Mouse (Mus musculus) left cerebral cortex, postnatal 14 days (tissue): Measurements from ENCODE around the gene Msx3. TPM values are rescaled to one million over a fixed set of nuclear protein-coding genes. Genes with fewer than 3 reads are reported as not detected.

Experiments
- DNase-seq, 2 experiments: peaks; one replicate each; pipeline ENCODE4 v3.0.0; 2021 to 2022; ENCODE audit warnings: low spot score in 2 of 2, mixed read lengths in 1 of 2
- intact Hi-C: fragments of 180-260 bp; cut with DNase I; formaldehyde crosslinking; loops from one replicate; pipeline ENCODE4 v1.15.1; 2025
- total RNA-seq, 2 experiments: library from RNA; stranded (reverse); gene quantifications; 2 replicates each; pipeline ENCODE4 v1.2.3; 2021

Msx3 gene
- total RNA-seq, 2 experiments from 2014 or later: 0.29 to 0.30 TPM

DNA sequence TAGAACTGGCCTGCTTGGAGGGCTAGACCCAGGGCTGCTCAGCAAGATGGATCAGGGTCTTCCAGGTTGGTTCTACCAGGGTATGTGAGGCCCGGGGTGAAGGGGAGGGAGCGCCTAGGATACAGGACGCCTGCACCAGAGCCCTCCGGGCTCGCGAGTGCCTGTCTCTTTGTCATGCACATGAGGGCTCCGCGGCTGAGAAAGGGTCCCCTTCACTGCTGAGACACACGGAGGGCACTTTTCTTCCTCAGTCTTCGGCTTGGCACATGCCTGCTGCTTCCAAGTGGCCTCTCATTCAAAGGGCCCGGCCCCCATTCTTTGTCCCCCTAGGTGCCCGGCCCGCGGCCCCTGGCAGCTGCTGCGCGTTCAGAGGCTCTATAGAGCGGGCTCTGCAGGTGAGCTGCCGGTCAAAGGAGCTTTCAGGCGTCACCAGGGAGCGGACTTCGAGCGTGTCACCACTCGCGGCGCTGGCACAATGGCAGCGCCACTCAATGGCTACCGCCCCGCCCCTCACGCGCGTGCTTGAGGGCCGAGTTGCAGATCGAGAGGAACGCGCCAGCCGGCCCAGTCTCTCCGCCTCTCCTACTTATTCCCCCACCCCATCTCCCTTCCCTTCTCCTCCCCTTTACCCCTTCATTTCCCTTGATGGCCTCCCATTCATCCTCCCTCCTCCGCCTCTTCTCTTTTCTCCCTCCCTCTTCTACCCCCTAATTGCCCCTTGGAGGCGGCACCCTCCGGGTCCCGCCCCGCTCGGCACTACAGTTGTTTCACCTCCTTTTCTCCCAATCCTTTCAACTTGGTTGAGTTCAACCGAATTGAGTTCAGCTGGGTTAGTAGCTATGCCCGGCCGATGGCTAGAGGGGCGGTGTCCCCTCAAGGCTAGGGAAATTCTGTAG, 12.3 kb upstream of the Msx3 start:
- DNase-seq: peak in 1 of 2 experiments; percentile 28
- intact Hi-C loops: loop anchor here (5.0 to 10.0 kb wide), 2 partner anchors 414 to 446 kb away; no protein-coding TSS in a partner anchor

DNA sequence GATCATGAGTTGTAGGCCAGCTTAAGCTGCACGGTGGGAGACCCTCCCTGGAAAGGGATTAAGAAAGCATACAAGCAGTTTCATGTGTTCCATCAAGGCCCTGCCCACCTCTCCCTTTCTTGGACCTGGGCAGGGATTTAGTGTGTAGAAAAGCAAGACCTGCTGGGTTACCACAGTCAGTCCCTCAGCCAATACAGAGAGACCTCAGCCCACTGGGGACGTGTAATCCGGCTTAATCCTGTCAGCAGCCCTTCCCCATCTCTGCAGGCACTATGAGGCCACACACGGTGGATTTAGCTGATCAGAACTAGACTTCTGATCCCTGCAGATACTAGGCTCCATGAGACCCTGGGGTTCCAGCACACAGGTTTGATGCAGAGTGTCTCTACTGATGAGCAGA, 10.7 kb upstream of the Msx3 start:
- DNase-seq: no peak
- intact Hi-C loops: loop anchor here (10.0 kb wide), 1 partner anchor 155 kb away; no protein-coding TSS in a partner anchor

DNA sequence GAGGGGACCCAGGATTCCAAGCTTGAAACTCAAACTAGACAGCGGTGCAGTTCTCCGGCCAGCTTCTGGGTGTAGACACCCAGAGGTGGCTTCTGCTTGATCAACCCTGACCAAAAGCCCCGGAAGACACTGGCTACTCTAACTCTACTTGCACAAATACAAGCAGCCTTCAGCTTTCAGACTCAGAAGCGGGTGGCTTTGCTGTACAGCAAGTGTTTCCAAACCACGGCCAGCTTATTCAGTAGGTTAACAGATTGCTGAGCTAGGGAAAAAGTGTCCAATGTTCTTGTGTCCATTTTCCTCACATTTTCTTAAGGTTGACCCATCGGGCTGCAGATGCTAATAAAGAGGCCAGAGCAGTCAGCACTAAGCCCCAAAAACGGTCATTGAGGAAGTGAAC, 9.6 kb upstream of the Msx3 start:
- no peak for DNase-seq
- intact Hi-C loops: loop anchor here (10.0 kb wide), 1 partner anchor 154 kb away; no protein-coding TSS in a partner anchor

DNA sequence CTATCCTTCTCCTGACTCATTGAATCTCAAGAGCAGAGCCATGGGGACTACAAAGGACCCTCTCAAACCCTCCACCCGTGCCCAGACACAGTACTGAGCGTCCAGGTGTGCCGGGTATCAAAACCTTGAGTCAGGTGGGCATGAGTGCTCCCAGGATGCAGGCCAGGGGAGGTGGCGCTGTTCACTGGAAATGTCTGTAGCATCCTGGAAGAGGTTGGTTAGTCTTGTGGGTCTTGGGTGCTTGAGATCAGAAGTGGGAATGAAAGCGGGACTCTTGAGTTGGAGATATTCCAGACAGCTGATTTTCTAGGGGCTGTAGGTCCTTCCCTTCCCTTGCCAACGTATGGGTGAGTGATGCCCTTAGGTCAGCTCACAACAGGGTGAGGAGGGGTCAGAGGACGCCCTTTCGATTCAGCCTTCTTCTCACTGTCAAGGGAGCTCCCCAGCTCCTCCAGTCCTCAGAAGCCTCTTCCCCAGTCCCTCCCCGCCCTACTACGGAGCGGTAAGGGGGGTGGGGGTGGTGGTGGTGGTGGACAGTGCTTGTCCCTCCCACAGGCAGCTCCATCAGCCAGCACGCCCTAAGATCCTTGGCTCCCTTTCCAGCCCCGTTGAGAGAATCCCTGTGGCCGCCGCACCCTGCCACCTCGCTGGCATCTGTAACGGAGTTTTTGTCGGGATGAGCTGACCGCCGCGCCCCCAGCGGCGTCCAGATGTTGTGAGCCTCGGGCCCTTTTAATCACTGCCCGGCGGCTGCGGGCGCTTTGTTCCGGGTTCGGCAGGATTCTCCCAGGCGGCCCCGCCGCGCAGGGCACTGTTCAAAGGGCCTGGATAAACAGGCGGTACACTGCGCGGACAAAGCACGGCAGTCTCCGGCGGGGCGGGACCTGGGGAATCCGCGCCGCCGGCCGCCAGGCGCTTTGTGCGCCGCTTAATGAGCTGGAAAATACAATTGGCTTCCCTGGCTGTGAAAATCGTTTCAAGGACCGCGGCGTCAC, 8.8 kb upstream of the Msx3 start:
- DNase-seq: peak in 1 of 2 experiments; percentile 17
- intact Hi-C loops: loop anchor here (10.0 kb wide), 1 partner anchor 153 kb away; no protein-coding TSS in a partner anchor

DNA sequence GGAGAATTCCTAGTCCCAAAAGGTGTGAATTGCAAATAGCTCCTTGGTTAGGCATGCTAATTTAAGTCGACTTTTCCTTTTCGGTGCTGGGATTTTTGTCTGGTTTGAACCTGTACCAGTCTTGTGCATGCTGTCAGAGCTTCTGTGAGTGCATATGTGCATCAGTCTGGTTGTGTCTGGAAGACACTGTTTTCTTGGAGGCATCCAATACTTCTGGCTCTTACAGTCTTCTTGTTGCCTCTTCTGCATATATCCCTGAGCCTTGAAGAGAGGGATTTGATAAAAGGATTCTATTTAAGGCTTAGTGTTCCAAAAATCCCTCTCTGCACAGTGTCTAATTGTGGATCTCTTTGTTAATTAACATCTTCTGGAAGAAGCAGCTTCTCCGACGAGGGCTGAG, 5.2 kb upstream of the Msx3 start:
- intact Hi-C loops: loop anchor here (10.0 kb wide), 1 partner anchor 149 kb away; no protein-coding TSS in a partner anchor
- DNase-seq: peak; percentile 21 to 65

DNA sequence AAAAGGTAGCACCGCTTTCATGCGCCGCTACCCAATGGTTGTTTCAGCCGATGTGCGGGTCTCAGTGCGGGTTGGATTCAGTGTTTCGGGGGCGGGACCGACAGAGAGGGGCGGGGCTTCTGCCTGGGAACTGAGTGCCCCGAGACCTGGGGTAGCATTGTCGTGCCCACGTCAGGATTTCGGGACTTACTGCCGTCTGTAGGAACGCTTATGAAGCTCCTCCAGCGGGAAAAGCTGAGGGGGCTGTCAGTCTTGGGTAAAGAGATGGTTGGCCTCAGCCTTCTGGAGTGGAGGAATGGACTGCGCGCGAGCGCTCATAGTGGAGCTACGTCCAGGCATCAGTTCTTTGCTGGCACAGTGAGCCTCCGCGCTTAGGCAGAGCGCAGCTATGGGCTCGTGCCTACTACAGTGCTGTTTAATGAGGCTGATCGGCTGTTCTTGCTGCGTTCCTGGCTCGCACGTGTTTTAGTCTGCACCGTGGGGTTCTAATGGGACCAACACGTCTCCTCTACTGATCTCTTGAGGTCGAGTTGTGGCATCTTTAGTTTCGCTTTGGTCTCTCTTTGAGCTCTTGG, 313 bp upstream of the Msx3 start:
- no peak for DNase-seq
- intact Hi-C loops: no loop called here

DNA sequence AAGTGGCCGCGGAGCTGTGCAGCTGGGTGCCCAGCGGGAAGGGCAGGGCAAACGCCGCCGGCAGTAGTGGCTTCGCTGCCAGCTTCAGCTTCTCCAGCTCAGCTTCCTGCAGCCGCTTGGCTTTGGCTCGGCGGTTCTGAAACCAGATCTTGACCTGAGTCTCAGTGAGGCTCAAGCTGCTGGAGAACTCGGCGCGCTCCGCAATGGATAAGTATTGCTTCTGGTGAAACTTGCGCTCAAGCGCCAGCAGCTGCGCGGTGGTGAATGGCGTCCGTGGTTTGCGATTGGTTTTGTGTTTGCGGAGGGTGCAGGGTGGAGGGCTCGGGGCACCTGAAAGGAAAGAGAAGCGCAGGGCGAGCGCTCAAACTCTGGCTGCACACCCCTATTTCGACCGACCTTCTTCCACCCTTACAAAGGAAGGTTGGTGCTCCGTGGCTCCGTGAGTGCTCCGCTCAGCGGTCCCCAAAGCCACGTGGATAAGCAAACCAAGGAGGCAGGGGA, 1.0 kb downstream of the Msx3 start:
- no peak for DNase-seq
- intact Hi-C loops: no loop called here

DNA sequence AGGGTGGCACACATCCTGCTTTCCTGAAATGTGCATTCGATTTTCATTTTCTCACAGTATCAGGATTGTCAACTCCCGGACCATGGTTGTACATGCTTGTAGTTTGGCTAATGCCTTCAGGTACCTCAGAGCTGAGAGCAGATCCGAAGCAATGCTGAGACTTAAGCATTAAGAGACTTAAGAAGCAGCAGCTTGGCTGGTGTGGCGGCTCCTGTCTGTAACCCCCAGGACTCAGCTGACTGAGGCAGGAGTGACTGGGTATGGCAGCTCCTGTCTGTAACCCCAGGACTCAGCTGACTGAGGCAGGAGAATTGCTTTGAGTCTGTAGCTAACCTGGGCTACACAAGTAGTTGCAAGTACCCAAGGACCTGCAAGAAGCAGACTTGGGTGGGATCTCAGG, 3.3 kb downstream of the Msx3 start:
- intact Hi-C loops: no loop called here
- no peak for DNase-seq

DNA sequence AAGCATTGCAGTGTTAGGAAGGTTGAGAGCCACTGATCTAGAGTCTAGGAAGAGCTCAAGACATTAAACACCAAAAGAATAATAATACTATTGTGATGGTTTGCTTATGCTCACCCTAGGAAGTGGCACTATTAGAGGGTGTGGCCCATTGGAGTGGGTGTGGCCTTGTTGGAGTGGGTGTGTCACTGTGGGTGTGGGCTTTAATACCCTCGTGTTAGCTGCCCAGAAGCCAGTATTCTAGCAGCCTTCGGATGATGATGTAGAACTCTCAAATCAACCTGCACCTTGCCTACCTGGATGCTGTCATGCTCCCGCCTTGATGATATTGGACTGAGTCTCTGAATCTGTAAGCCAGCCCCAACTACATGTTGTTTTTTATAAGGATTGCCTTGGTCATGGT, 6.2 kb downstream of the Msx3 start:
- intact Hi-C loops: no loop called here
- no peak for DNase-seq

DNA sequence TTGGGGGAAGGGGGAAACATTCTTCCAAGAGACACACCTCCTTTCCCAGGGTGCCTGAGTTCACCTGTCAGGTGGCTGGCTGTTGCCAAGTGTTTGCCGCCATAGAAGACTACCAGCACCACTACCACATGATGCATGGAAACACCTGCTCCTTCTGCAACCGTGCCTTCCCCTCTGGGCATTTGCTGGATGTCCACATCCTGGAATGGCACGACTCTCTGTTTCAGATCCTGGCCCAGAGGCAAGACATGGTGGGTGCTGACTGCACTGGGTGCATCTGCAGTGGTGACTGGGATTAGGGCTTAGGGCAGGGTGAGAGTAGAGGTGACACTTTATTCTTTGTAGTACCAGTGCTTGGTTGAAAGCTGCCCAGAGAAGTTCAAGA, 11.7 kb downstream of the Msx3 start:
- intact Hi-C loops: no loop called here
- no peak for DNase-seq

DNA sequence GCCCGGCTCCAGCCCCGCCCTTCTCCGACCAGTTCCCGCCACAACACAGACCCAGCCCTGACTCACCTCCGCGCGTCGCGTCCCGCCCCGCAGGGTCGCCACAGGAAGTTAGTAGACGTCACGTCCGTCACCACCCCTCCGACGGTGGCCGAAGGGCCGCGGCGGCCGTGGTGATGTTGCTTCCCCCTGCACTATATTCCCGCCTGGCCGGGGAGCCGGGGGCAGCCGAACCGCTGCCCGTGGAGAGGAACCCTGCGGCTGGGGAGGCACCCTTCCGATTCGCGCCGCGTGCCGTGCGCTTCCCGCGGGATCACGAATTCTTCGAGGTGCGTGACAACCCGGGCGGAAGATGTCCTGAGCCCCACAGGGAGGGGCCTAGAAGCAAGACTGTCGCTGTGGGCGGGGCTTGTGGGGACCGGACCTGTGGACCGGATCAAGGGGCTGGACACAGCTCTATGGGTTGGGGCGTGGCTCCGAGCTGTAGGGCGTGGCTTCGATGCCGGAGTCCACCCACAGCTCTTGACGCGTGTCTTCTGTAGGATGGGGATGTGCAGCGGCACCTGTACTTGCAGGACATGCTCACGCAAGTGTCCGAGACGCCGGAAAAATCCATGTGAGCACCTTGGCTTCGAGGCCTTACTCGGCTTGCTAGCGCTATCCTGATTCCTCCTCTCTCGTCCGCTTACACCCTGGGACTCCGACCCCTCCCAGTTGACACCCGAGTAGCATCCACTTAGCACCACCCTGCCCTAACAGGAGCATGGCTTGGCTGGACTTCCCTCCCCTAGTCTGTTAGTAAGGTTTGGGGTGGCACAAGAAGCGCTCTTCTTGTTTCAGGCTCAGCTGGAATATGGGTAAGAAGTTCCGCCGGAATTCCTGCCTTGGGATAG, 12.4 kb downstream of the Msx3 start, which contains the start of the genes Zfp511 and Tubgcp2:
Gene Zfp511 (plus strand): TSS at position 111 of the 890 bp plus-strand sequence.
Gene Tubgcp2 (minus strand): TSS at position 389 of the 890 bp plus-strand sequence.
- intact Hi-C loops: no loop called here

DNA sequence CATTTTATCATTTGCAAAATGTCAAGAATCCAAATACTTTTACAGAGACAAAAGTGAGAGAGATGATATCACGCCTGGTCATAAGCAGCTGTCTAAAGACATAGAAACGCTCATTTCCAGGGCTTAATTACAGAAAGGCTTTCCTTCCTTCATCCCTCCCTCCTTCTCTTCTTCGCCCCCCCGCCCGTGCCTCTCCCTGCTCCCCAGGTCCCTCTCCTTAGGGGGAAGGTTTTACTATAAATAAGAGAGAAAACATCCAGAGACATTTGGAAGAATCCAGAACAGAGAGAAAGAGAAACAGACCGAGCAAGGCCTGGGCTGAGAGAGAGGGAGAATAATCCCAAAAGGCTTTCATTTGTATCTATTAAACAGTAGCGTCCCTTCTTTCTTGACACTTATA, 13.4 kb downstream of the Msx3 start:
- no peak for DNase-seq
- intact Hi-C loops: no loop called here

More for the DNA sequence above, 12.4 kb downstream of the Msx3 start, which contains the start of the genes Zfp511 and Tubgcp2:
- peak; percentile 85 to 91 for DNase-seq

DNA sequence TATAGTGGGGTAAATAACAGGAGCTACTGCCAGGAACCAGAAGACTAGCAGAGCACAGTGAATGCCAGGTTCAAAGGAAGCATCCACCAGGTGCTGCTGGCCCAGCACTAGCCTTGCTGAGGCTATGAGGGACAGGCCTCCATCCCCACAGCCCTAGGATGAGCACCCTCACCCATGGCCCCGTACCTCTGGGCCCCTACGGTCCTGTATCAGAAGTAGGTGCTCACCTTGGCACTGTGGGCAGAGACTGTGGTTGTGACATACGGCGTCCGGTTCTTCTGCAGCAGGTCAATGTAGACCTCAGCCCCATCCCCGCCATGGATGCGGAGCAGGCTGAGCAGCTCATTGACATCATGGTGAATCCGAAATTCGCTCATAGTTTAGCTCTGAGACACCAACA, 15.5 kb downstream of the Msx3 start:
- no peak for DNase-seq
- intact Hi-C loops: no loop called here

DNA sequence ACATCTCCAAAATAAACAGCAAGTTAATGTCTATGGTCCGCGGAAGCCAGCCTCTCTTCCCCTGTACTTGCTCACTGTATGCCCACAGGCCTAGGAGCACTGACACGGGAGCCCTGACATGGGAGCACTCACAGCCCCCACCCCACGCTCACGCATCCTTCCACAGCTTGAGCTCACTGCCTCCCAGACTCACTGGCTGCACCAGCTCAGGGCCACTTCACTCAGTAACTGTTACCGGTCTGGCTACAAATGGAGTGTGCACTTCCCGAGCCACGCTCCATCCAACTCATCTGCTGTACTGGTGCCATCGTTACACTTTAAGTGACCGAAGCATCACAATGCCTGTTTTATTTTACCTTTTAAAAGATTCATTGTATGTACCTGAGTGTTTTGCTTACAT, 16.5 kb downstream of the Msx3 start:
- intact Hi-C loops: no loop called here
- DNase-seq: no peak

DNA sequence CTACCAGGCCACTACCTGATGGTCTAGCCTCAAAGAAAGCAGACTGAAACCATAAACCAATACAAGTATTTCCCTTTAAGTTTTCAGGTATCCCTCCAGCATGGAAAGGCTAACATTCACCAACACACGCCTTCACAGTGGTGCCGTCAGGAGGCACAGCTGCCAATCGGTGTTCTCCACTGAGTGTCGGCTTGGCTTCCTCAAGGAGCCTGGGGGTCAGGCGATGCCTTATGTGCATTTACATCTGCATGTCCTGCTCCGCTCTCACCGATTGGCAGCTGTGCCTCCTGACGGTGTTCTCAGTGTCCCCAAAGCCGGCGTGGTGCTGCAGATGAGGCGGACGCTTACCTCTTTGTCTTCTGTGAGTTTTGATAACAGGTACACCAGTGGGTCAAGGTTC, 17.1 kb downstream of the Msx3 start:
- intact Hi-C loops: no loop called here
- no peak for DNase-seq

DNA sequence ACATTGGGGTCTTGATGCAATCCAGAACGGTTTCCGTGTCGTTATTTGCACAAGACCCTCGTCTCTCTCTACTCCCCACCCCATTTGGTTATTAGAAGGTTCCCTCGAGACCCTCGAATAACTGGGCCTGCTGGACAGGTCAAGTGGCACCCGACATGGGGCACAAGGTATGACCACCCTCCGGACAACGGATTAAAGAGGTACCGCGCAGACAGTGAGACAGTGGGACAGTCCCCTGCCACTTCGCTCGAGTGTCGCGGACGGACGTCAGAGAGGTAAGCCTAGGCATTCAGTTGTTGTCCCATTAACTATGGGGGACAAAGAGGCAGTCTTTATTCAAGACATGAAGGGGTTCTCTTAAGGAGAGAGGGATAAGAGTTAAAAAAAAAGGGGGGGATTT, 37.6 kb downstream of the Msx3 start:
- no peak for DNase-seq

DNA sequence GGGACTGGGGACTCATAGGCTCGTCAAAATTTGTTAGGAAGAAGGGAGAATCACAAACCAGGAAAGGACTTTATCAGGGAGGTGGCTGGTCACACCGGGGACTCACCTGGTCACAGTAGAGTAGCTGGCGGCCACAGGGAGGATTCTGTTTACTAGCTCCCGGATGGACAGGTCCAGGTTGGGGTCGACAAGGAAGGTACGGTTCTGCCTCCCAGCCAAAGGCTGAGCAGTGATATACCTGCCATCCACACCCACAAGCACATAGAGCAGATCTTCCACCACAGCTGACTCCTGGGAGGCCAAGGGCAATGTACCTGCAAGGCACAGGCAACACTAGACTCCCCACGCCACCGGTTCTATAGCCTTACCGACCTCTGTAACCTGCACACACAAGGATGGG, 41.1 kb downstream of the Msx3 start:
- intact Hi-C loops: no loop called here
- DNase-seq: no peak

More for the DNA sequence above, 37.6 kb downstream of the Msx3 start:
- intact Hi-C loops: no loop called here
